Mouse (Mus musculus): ENCODE results near the gene Mad2l1bp. TPM values are rescaled to one million over a fixed set of nuclear protein-coding genes. Genes with fewer than 3 reads are reported as not detected.

The Mad2l1bp gene
- polyA plus RNA-seq, 1 experiment from 2014 or later, result 32.7 TPM

DNA sequence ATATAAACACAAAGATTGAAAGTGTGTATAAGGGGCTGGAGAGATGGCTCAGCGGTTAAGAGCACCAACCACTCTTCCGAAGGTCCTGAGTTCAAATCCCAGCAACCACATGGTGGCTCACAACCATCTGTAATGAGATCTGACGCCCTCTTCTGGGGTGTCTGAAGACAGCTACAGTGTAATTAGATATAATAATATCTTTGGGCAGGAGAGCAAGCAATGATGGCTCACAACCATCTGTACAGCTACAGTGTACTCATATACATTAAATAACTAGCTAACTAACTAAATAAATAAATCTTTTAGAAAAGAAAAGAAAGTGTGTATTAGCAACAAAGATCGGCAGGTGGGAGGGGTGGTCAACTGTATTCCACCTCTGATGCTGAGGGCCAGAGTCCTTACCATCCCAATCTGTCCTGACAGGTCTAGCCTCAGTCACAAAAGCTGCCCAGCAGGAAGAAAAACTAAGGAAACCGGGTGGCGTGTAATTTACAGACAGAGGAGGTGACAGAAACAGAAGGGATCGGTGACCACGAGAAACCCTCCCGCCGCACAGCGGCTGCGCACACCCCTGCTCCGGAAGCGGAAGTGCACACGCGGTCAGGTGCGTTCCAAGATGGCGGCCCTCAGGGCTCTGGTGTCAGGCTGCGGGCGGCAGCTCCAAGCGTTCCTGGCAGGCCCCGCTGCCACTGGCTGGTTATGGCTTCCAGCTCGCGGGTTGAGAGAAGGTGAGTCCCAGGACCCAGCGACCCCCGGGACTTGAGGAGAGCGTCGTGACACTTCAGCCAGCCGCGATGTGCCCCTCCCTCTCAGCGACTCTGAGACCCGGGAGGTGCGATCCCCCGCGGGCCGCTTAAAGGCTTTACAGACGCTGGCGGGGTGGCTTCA is 42.7 kb downstream of the Mad2l1bp start, which contains the start of gene Mrps18a:
Gene Mrps18a, plus strand, starts transcription at position 585 of the 888 bp plus-strand sequence.
- ATAC-seq (replicated peaks; ENCODE audit: extremely low read depth, insufficient read depth, low FRiP score), result peak; percentile 91
- Histone ChIP-seq H3K27ac (ENCODE audit: low read length) (peak within 1 kb of the TSS; percentile 39), H3K4me2 (ENCODE audit: low read depth, low read length) (peak within 1 kb of the TSS; percentile 88), H3K27me3 (ENCODE audit: control insufficient read depth, insufficient read depth, low read length) (peaks cover 7% of the 10 kb centered on the region), H3K9ac (ENCODE audit: low read length) (peak within 1 kb of the TSS; percentile 88), H3K36me3 (ENCODE audit: control insufficient read depth, insufficient read depth) (no peaks in the 10 kb centered on the region), H3K9me3 (replicated peaks; ENCODE audit: control insufficient read depth, low read length) (no peaks in the 10 kb centered on the region), H3K4me3 (ENCODE audit: low read length) (peak within 1 kb of the TSS; percentile 88), H3K4me1 (ENCODE audit: control insufficient read depth, insufficient read depth, low read length) (peaks cover 6% of the 10 kb centered on the region)
- WGBS, result 5% methylated on average over 38 of the region's 38 CpGs

DNA sequence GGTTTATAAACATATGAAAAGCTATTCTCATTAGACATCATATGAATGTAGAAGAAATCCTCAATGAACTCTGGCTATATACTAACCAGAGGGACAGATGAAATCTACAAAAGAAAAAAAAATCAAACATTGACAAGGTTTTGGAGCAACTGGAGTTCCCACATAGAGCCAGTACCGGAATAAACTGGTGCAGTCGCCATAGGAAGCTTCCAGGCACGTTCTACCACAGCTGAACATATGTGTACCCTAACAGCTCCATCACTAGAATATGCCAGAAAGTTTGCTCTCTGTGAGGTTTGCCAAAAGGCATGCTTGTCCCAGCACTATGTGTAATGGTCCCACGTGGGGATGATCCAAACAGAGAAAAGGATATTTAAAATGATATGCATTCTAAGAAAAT is 45.1 kb downstream of the Mad2l1bp start:
- Histone ChIP-seq H3K4me1 (ENCODE audit: control insufficient read depth, insufficient read depth, low read length) (peaks cover 9% of the 10 kb centered on the region), H3K9ac (ENCODE audit: low read length) (no peak overlapping the region), H3K27me3 (ENCODE audit: control insufficient read depth, insufficient read depth, low read length) (peaks cover 7% of the 10 kb centered on the region), H3K4me2 (ENCODE audit: low read depth, low read length) (no peak overlapping the region), H3K36me3 (ENCODE audit: control insufficient read depth, insufficient read depth) (no peaks in the 10 kb centered on the region), H3K27ac (ENCODE audit: low read length) (no peak overlapping the region), H3K9me3 (replicated peaks; ENCODE audit: control insufficient read depth, low read length) (no peaks in the 10 kb centered on the region), H3K4me3 (ENCODE audit: low read length) (no peak overlapping the region)
- WGBS, result 72% methylated on average over 4 of the region's 4 CpGs
- ATAC-seq (replicated peaks; ENCODE audit: extremely low read depth, insufficient read depth, low FRiP score), result no peak

- WGBS, result 25% methylated on average over 12 of the region's 12 CpGs
- Histone ChIP-seq H3K4me1 (ENCODE audit: control insufficient read depth, insufficient read depth, low read length) (peaks cover 3% of the 10 kb centered on the region), H3K27me3 (ENCODE audit: control insufficient read depth, insufficient read depth, low read length) (peaks cover 2% of the 10 kb centered on the region), H3K4me3 (ENCODE audit: low read length) (no peak overlapping the region), H3K9ac (ENCODE audit: low read length) (peak overlapping the region; percentile 50; the same call in 1 of the 2 replicates), H3K36me3 (ENCODE audit: control insufficient read depth, insufficient read depth) (no peaks in the 10 kb centered on the region), H3K4me2 (ENCODE audit: low read depth, low read length) (no peak overlapping the region), H3K27ac (ENCODE audit: low read length) (peak overlapping the region; percentile 46), H3K9me3 (replicated peaks; ENCODE audit: control insufficient read depth, low read length) (no peaks in the 10 kb centered on the region)
- peak; percentile 88 for ATAC-seq (replicated peaks; ENCODE audit: extremely low read depth, insufficient read depth, low FRiP score)
These were observed 48.9 kb downstream of the Mad2l1bp start for GRCm38 (mm10) chr17:46104487-46104886.

GRCm38 (mm10) chr17:46102608-46103159 is 50.7 kb downstream of the Mad2l1bp start:
- peaks cover 3% of the 10 kb centered on the region for H3K4me1 ChIP-seq (ENCODE audit: control insufficient read depth, insufficient read depth, low read length)
- no peak overlapping the region for H3K9ac ChIP-seq (ENCODE audit: low read length)
- no peaks in the 10 kb centered on the region for H3K27me3 ChIP-seq (ENCODE audit: control insufficient read depth, insufficient read depth, low read length)
- H3K4me2 ChIP-seq (ENCODE audit: low read depth, low read length), result no peak overlapping the region
- H3K9me3 ChIP-seq (replicated peaks; ENCODE audit: control insufficient read depth, low read length), result no peaks in the 10 kb centered on the region
- no peaks in the 10 kb centered on the region for H3K36me3 ChIP-seq (ENCODE audit: control insufficient read depth, insufficient read depth)
- no peak overlapping the region for H3K4me3 ChIP-seq (ENCODE audit: low read length)
- 62% methylated on average over 8 of the region's 8 CpGs for WGBS
- H3K27ac ChIP-seq (ENCODE audit: low read length), result no peak overlapping the region
- ATAC-seq (replicated peaks; ENCODE audit: extremely low read depth, insufficient read depth, low FRiP score), result no peak

DNA sequence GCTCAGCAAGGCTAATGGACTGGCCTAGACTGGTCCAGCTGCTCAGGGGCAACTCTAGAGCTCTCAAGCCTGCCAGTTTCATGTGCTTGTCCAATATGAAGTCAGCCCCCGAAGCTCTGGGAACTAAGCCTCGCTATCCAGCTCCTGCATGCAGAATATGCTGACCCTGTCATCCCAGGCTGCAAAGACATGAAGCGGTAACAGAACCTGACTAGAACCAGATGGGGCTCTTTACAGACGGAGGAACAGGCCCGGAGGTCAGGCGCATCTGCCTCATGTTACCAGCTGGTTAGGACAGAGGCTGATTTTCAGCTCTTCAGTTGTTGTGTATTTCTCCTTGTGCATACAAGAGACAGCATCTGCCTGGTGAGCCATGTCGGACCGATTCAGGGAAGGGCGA is 51.4 kb downstream of the Mad2l1bp start:
- Histone ChIP-seq H3K27me3 (ENCODE audit: control insufficient read depth, insufficient read depth, low read length) (no peaks in the 10 kb centered on the region), H3K4me2 (ENCODE audit: low read depth, low read length) (no peak overlapping the region), H3K4me3 (ENCODE audit: low read length) (no peak overlapping the region), H3K27ac (ENCODE audit: low read length) (no peak overlapping the region), H3K9me3 (replicated peaks; ENCODE audit: control insufficient read depth, low read length) (no peaks in the 10 kb centered on the region), H3K4me1 (ENCODE audit: control insufficient read depth, insufficient read depth, low read length) (peaks cover 3% of the 10 kb centered on the region), H3K36me3 (ENCODE audit: control insufficient read depth, insufficient read depth) (no peaks in the 10 kb centered on the region), H3K9ac (ENCODE audit: low read length) (no peak overlapping the region)
- no peak for ATAC-seq (replicated peaks; ENCODE audit: extremely low read depth, insufficient read depth, low FRiP score)
- WGBS, result 83% methylated on average over 9 of the region's 9 CpGs

GRCm38 (mm10) chr17:46098525-46098924 is 54.8 kb downstream of the Mad2l1bp start:
- ATAC-seq (replicated peaks; ENCODE audit: extremely low read depth, insufficient read depth, low FRiP score), result no peak
- H3K27ac ChIP-seq (ENCODE audit: low read length), result no peak overlapping the region

More at GRCm38 (mm10) chr17:46098525-46098924, 54.8 kb downstream of the Mad2l1bp start:
- H3K4me1 ChIP-seq (ENCODE audit: control insufficient read depth, insufficient read depth, low read length), result no peaks in the 10 kb centered on the region
- H3K36me3 ChIP-seq (ENCODE audit: control insufficient read depth, insufficient read depth), result no peaks in the 10 kb centered on the region
- H3K9ac ChIP-seq (ENCODE audit: low read length), result no peak overlapping the region
- WGBS, result 41% methylated on average over 8 of the region's 8 CpGs
- no peak overlapping the region for H3K4me3 ChIP-seq (ENCODE audit: low read length)
- H3K4me2 ChIP-seq (ENCODE audit: low read depth, low read length), result no peak overlapping the region
- no peaks in the 10 kb centered on the region; the same call in 1 of the 2 replicates for H3K27me3 ChIP-seq (ENCODE audit: control insufficient read depth, insufficient read depth, low read length)
- H3K9me3 ChIP-seq (replicated peaks; ENCODE audit: control insufficient read depth, low read length), result no peaks in the 10 kb centered on the region

Other genes with a start within 250 kb of the Mad2l1bp start
- gene Vegfa, start 121.2 kb downstream of the Mad2l1bp start, polyA plus RNA-seq (2015; fragmentation: Nextera tagmentation; extraction: Ambion mirVana), result 6.4 TPM in 2 replicates
- gene Mrps18a, start 42.6 kb downstream of the Mad2l1bp start, polyA plus RNA-seq (2015; fragmentation: Nextera tagmentation; extraction: Ambion mirVana), result 129 and 137 TPM in 2 replicates
- gene Rsph9, start 9.3 kb downstream of the Mad2l1bp start, polyA plus RNA-seq (2015; fragmentation: Nextera tagmentation; extraction: Ambion mirVana), result 6.9 and 8.0 TPM in 2 replicates
- 36.9 and 42.6 TPM in 2 replicates for gene Gtpbp2, start 7.5 kb upstream of the Mad2l1bp start, polyA plus RNA-seq (2015; fragmentation: Nextera tagmentation; extraction: Ambion mirVana)
- 11.7 and 13.4 TPM in 2 replicates for gene Polh, start 49.1 kb upstream of the Mad2l1bp start, polyA plus RNA-seq (2015; fragmentation: Nextera tagmentation; extraction: Ambion mirVana)
- gene Xpo5, start 49.2 kb upstream of the Mad2l1bp start, polyA plus RNA-seq (2015; fragmentation: Nextera tagmentation; extraction: Ambion mirVana), result 20.5 and 20.6 TPM in 2 replicates
- gene Polr1c, start 94.5 kb upstream of the Mad2l1bp start, polyA plus RNA-seq (2015; fragmentation: Nextera tagmentation; extraction: Ambion mirVana), result 46.3 and 47.8 TPM in 2 replicates
- 78.4 and 89.3 TPM in 2 replicates for gene Yipf3, start 94.5 kb upstream of the Mad2l1bp start, polyA plus RNA-seq (2015; fragmentation: Nextera tagmentation; extraction: Ambion mirVana)
- 0.64 and 0.68 TPM in 2 replicates for gene Lrrc73, start 100.0 kb upstream of the Mad2l1bp start, polyA plus RNA-seq (2015; fragmentation: Nextera tagmentation; extraction: Ambion mirVana)
- 42.5 and 45.3 TPM in 2 replicates for gene Tjap1, start 129.5 kb upstream of the Mad2l1bp start, polyA plus RNA-seq (2015; fragmentation: Nextera tagmentation; extraction: Ambion mirVana)
- gene Dlk2, start 143.9 kb upstream of the Mad2l1bp start, polyA plus RNA-seq (2015; fragmentation: Nextera tagmentation; extraction: Ambion mirVana), result 1.3 and 1.4 TPM in 2 replicates
- 4.9 and 5.3 TPM in 2 replicates for gene Abcc10, start 174.8 kb upstream of the Mad2l1bp start, polyA plus RNA-seq (2015; fragmentation: Nextera tagmentation; extraction: Ambion mirVana)
- gene Zfp318, start 230.2 kb upstream of the Mad2l1bp start, polyA plus RNA-seq (2015; fragmentation: Nextera tagmentation; extraction: Ambion mirVana), result 3.1 and 5.4 TPM in 2 replicates

Data from heart, embryonic 16.5 days (tissue).